Mouse (Mus musculus) heart, postnatal 0 days (tissue): Measurements from ENCODE around the gene Acot12.

Experiments used
- CTCF ChIP-seq: IDR thresholded peaks from 2 replicates; pipeline ENCODE4 v1.5.1; 2016; ENCODE audit warnings: antibody characterized with exemption, control low read depth, low read depth
- EP300 ChIP-seq: IDR thresholded peaks from 2 replicates; pipeline ENCODE4 v1.6.1; 2016; ENCODE audit warnings: antibody characterized with exemption, low read depth

DNA sequence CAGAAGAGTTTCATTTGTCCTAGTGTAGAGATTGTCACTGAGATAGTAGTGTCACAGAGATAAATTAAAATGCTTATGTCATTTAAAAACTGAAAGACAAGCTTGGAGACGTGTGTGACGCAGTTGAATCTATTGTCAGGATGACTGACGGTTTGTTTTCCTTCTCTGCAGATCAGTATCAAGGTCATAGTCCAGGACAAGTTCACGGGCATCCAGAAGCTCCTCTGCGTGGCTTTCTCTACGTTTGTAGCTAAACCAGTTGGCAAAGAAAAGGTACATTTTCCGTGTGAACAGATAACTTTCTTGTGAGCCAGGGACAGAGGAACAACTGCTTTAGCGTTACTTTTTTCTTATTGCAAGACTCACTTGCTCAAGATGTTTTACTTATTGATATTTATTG lies 18.5 kb downstream of the Acot12 start:
- TF ChIP-seq CTCF (no peak), EP300 (no peak)
